Mouse (Mus musculus) megakaryocyte progenitor cell, adult 5-6 weeks (primary cell): ENCODE data around the gene Usp20. TPM values are rescaled to one million over a fixed set of nuclear protein-coding genes. Genes with fewer than 3 reads are reported as not detected.
A peak's percentile ranks its signal among the peaks of the same experiment; 100 is the strongest.

Experiments used
- ATAC-seq: replicated peaks from 2 replicates; pipeline ENCODE4 v1.8.0; 2016; ENCODE audit warnings: mild to moderate bottlenecking, moderate TSS enrichment, inconsistent platforms; ENCODE audit not compliant: poor library complexity
- total RNA-seq, 2 experiments: library from RNA; stranded (forward) in 1 of 2; stranded (reverse) in 1 of 2; fragments of 157-497, 149-512 nt in 1 of 2; fragments of 200-1000 nt in 1 of 2; gene quantifications; 2 replicates each; pipeline versions ENCODE4 v1.2.3 to v1.2.4; 2015 to 2017

Gene Usp20
- total RNA-seq, 2 experiments from 2014 or later = 2.2 to 2.7 TPM

GRCm38 (mm10) chr2:30985111-30986020 is 3.3 kb downstream of the Usp20 start:
- ATAC-seq = no peak; the same call in 1 of the 2 replicates

GRCm38 (mm10) chr2:30990221-30990620 is 8.1 kb downstream of the Usp20 start:
- ATAC-seq = no peak

GRCm38 (mm10) chr2:30994853-30995252 is 12.8 kb downstream of the Usp20 start:
- ATAC-seq = no peak

- no peak for ATAC-seq
Observed at GRCm38 (mm10) chr2:30995432-30995996, 13.4 kb downstream of the Usp20 start.

- ATAC-seq = no peak
Observed at GRCm38 (mm10) chr2:30998443-30999260, 16.6 kb downstream of the Usp20 start.

GRCm38 (mm10) chr2:31002857-31003256 is 20.8 kb downstream of the Usp20 start:
- no peak for ATAC-seq

- peak; percentile 52 for ATAC-seq
Observed at GRCm38 (mm10) chr2:31005453-31005852, 23.4 kb downstream of the Usp20 start.

GRCm38 (mm10) chr2:31006434-31006833 is 24.4 kb downstream of the Usp20 start:
- ATAC-seq = peak; percentile 89

GRCm38 (mm10) chr2:31007208-31007607 is 25.1 kb downstream of the Usp20 start:
- ATAC-seq = no peak

- no peak for ATAC-seq
Observed at GRCm38 (mm10) chr2:31013371-31014120, 31.5 kb downstream of the Usp20 start.

- no peak for ATAC-seq
Observed at GRCm38 (mm10) chr2:31017625-31018317, 35.7 kb downstream of the Usp20 start.

- no peak for ATAC-seq
Observed at GRCm38 (mm10) chr2:31018519-31018918, 36.4 kb downstream of the Usp20 start.

- no peak for ATAC-seq
Observed at GRCm38 (mm10) chr2:31019011-31019410, 36.9 kb downstream of the Usp20 start.

- ATAC-seq = no peak
Observed at GRCm38 (mm10) chr2:31020202-31020601, 38.1 kb downstream of the Usp20 start.

- ATAC-seq = no peak
Observed at GRCm38 (mm10) chr2:31023940-31024339, 41.9 kb downstream of the Usp20 start.

- ATAC-seq = peak; percentile 95
Observed at GRCm38 (mm10) chr2:31024618-31025370, 42.7 kb downstream of the Usp20 start.

- 0 out of 2 replicates have a peak, but pooled peaks have one; percentile 15 for ATAC-seq
Observed at GRCm38 (mm10) chr2:31025458-31025857, 43.4 kb downstream of the Usp20 start.

- no peak for ATAC-seq
Observed at GRCm38 (mm10) chr2:31026642-31027041, 44.6 kb downstream of the Usp20 start.

GRCm38 (mm10) chr2:31031972-31032371 is 49.9 kb downstream of the Usp20 start:
- ATAC-seq = no peak
